Mouse (Mus musculus): ENCODE measurements around the gene Zfp111.

The Zfp111 gene

DNA sequence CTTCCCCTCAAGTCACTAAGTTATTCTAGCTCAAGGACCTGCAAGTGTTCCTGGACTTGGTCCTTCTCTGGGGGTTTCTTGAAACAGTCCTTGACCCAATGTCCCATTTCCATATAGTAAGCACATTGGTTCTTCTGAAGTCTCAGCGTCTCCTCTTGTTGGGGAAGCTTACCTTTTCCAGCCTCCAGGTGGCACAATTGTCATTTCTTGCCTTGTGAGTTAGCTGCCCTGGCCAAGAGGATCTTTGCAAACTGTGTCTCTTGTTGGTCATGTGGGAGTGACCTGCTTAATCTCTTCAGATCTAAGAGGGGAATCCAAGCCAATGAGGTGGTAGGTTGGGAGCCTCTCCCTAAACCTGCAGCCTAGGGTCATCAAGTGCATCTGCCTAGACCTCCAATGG, 58.0 kb downstream of the Zfp111 start:
- in situ Hi-C loops (cut with MboI, MseI): loop anchor here in 1 of 2 experiments (5.0 kb wide), 1 partner anchor 134 kb away; no protein-coding TSS in a partner anchor

Data from T-helper 17 cell (primary cell).